Mouse (Mus musculus): ENCODE measurements around the gene Mllt3. TPM values are rescaled to one million over a fixed set of nuclear protein-coding genes. Genes with fewer than 3 reads are reported as not detected.
A peak's percentile ranks its signal among the peaks of the same experiment; 100 is the strongest.

Mllt3 gene
- polyA plus RNA-seq, 1 experiment: 4.1 TPM

- 77% methylated on average over 12 of the region's 12 CpGs for WGBS
- H3K27me3 ChIP-seq (ENCODE audit: control insufficient read depth, insufficient read depth, low read length): no peaks in the 10 kb centered on the region
- no peak for DNase-seq (ENCODE audit: low read depth in 1 of 2, low spot score in 2 of 2)
Observed at GRCm38 (mm10) chr4:87785132-87786074, 247.8 kb downstream of the Mllt3 start.

GRCm38 (mm10) chr4:87783809-87784208 is 249.4 kb downstream of the Mllt3 start:
- Histone ChIP-seq H3K4me1 (ENCODE audit: control insufficient read depth, insufficient read depth, insufficient read length) (no peaks in the 10 kb centered on the region), H3K36me3 (ENCODE audit: control insufficient read depth, insufficient read depth, low read length) (peaks cover 4% of the 10 kb centered on the region)
- TF ChIP-seq CTCF (IDR thresholded peaks at IDR 0.05; ENCODE audit: extremely low read depth, insufficient read depth, insufficient read length, insufficient replicate concordance): no peak
- no peak for TF ChIP-seq POLR2A (IDR thresholded peaks at IDR 0.05; ENCODE audit: low read depth, low read length)

More at GRCm38 (mm10) chr4:87785132-87786074, 247.8 kb downstream of the Mllt3 start:
- no peaks in the 10 kb centered on the region for H3K4me1 ChIP-seq (ENCODE audit: control insufficient read depth, insufficient read depth, insufficient read length)
- peaks cover 4% of the 10 kb centered on the region for H3K36me3 ChIP-seq (ENCODE audit: control insufficient read depth, insufficient read depth, low read length)
- no peak overlapping the region for H3K4me3 ChIP-seq (ENCODE audit: extremely low read depth, insufficient read depth, insufficient read length)
- H3K27ac ChIP-seq (ENCODE audit: insufficient read depth, low read length): no peak overlapping the region
- TF ChIP-seq CTCF (IDR thresholded peaks at IDR 0.05; ENCODE audit: extremely low read depth, insufficient read depth, insufficient read length, insufficient replicate concordance) (peak; percentile 8; the same call in 1 of the 2 replicates), POLR2A (IDR thresholded peaks at IDR 0.05; ENCODE audit: low read depth, low read length) (no peak)

GRCm38 (mm10) chr4:87781971-87782370 is 251.2 kb downstream of the Mllt3 start:
- 90% methylated on average over 5 of the region's 5 CpGs for WGBS
- DNase-seq (ENCODE audit: low read depth in 1 of 2, low spot score in 2 of 2): no peak
- no peak overlapping the region for H3K27ac ChIP-seq (ENCODE audit: insufficient read depth, low read length)
- H3K4me1 ChIP-seq (ENCODE audit: control insufficient read depth, insufficient read depth, insufficient read length): no peaks in the 10 kb centered on the region
- TF ChIP-seq POLR2A (IDR thresholded peaks at IDR 0.05; ENCODE audit: low read depth, low read length): no peak
- no peak for TF ChIP-seq CTCF (IDR thresholded peaks at IDR 0.05; ENCODE audit: extremely low read depth, insufficient read depth, insufficient read length, insufficient replicate concordance)
- peaks cover 2% of the 10 kb centered on the region for H3K36me3 ChIP-seq (ENCODE audit: control insufficient read depth, insufficient read depth, low read length)
- no peak overlapping the region for H3K4me3 ChIP-seq (ENCODE audit: extremely low read depth, insufficient read depth, insufficient read length)
- no peaks in the 10 kb centered on the region for H3K27me3 ChIP-seq (ENCODE audit: control insufficient read depth, insufficient read depth, low read length)

More at GRCm38 (mm10) chr4:87783809-87784208, 249.4 kb downstream of the Mllt3 start:
- Histone ChIP-seq H3K27ac (ENCODE audit: insufficient read depth, low read length) (no peak overlapping the region), H3K4me3 (ENCODE audit: extremely low read depth, insufficient read depth, insufficient read length) (no peak overlapping the region), H3K27me3 (ENCODE audit: control insufficient read depth, insufficient read depth, low read length) (no peaks in the 10 kb centered on the region)
- 85% methylated on average over 2 of the region's 2 CpGs for WGBS
- no peak for DNase-seq (ENCODE audit: low read depth in 1 of 2, low spot score in 2 of 2)

GRCm38 (mm10) chr4:87775721-87776120 is 257.4 kb downstream of the Mllt3 start:
- peaks cover 4% of the 10 kb centered on the region; the same call in 1 of the 2 replicates for H3K36me3 ChIP-seq (ENCODE audit: control insufficient read depth, insufficient read depth, low read length)
- no peaks in the 10 kb centered on the region for H3K27me3 ChIP-seq (ENCODE audit: control insufficient read depth, insufficient read depth, low read length)
- no peak for TF ChIP-seq CTCF (IDR thresholded peaks at IDR 0.05; ENCODE audit: extremely low read depth, insufficient read depth, insufficient read length, insufficient replicate concordance)
- TF ChIP-seq POLR2A (IDR thresholded peaks at IDR 0.05; ENCODE audit: low read depth, low read length): no peak
- no peak for DNase-seq (ENCODE audit: low read depth in 1 of 2, low spot score in 2 of 2)
- H3K27ac ChIP-seq (ENCODE audit: insufficient read depth, low read length): no peak overlapping the region
- 91% methylated on average over 2 of the region's 2 CpGs for WGBS
- H3K4me1 ChIP-seq (ENCODE audit: control insufficient read depth, insufficient read depth, insufficient read length): no peaks in the 10 kb centered on the region
- H3K4me3 ChIP-seq (ENCODE audit: extremely low read depth, insufficient read depth, insufficient read length): no peak overlapping the region

DNA sequence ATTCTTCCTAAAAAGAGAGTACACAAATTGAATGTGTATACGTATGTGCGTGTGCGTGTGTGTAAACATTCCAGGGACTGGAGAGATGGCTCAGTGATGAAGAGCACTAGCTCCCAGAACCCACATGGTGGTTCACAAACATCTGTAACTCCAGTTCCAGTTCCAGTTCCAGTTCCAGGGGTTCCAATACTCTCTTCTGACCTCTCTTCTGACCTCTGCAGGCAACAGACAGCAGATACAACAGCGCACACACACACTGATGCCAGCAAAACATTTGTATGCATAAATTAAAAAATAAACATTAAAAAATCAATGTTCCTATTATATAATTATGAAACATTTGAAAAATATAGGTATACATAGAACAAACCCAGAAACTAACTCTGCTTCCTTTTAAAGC is 258.6 kb downstream of the Mllt3 start:
- WGBS: 93% methylated on average over 4 of the region's 4 CpGs
- H3K4me3 ChIP-seq (ENCODE audit: extremely low read depth, insufficient read depth, insufficient read length): no peak overlapping the region
- no peaks in the 10 kb centered on the region for H3K4me1 ChIP-seq (ENCODE audit: control insufficient read depth, insufficient read depth, insufficient read length)
- H3K27me3 ChIP-seq (ENCODE audit: control insufficient read depth, insufficient read depth, low read length): no peaks in the 10 kb centered on the region
- no peak overlapping the region for H3K27ac ChIP-seq (ENCODE audit: insufficient read depth, low read length)
- no peak for DNase-seq (ENCODE audit: low read depth in 1 of 2, low spot score in 2 of 2)
- TF ChIP-seq POLR2A (IDR thresholded peaks at IDR 0.05; ENCODE audit: low read depth, low read length) (no peak), CTCF (IDR thresholded peaks at IDR 0.05; ENCODE audit: extremely low read depth, insufficient read depth, insufficient read length, insufficient replicate concordance) (no peak)
- H3K36me3 ChIP-seq (ENCODE audit: control insufficient read depth, insufficient read depth, low read length): peaks cover 4% of the 10 kb centered on the region; the same call in 1 of the 2 replicates

DNA sequence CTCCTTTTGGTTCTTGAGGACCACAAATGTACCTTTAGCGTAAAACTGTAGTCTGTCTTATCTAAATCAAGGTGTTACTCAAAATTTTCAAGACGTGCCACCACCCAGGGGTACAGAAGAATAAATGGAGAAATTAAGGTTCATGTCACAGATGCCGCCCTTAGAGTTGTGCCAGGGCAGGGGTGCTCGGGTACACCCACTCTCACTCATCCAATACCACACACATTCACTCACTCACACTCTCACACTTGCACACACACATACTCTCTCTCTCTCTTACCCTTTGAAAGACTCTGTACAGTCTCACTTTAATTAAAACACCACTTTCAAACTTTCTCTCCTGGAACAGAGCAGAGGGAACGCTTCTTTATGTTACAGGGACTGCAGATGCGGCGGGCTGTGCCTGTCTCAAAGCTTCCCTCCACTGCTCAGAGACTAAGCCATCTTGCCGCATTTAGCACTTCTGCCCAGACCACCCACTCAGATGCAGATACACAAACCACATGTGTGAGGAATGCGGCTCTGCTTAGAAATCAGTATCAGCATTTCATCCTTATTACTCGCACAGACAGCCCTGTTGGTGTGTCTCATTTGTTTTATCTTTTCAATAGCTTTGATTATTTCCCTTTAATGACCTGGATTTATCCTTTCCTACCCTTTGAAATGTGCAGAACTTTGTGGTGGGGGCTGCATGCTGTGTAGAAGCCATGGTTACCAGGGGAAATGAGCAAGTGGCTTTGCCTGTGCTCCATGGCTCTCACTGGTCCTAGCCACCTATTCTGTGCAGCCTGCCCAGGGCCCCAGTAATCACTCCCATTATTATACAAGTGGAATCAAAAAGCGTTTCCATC is 265.2 kb downstream of the Mllt3 start:
- Histone ChIP-seq H3K4me3 (ENCODE audit: extremely low read depth, insufficient read depth, insufficient read length) (no peak overlapping the region), H3K36me3 (ENCODE audit: control insufficient read depth, insufficient read depth, low read length) (no peaks in the 10 kb centered on the region), H3K27ac (ENCODE audit: insufficient read depth, low read length) (no peak overlapping the region), H3K4me1 (ENCODE audit: control insufficient read depth, insufficient read depth, insufficient read length) (no peaks in the 10 kb centered on the region), H3K27me3 (ENCODE audit: control insufficient read depth, insufficient read depth, low read length) (no peaks in the 10 kb centered on the region)
- no peak for TF ChIP-seq CTCF (IDR thresholded peaks at IDR 0.05; ENCODE audit: extremely low read depth, insufficient read depth, insufficient read length, insufficient replicate concordance)
- no peak for TF ChIP-seq POLR2A (IDR thresholded peaks at IDR 0.05; ENCODE audit: low read depth, low read length)
- WGBS: 89% methylated on average over 11 of the region's 11 CpGs
- DNase-seq (ENCODE audit: low read depth in 1 of 2, low spot score in 2 of 2): no peak
